Mouse (Mus musculus): ENCODE results near the gene Bod1l. TPM values are rescaled to one million over a fixed set of nuclear protein-coding genes. Genes with fewer than 3 reads are reported as not detected.

The Bod1l gene
- polyA plus RNA-seq (2021; fragmentation: Nextera tagmentation): 3.8 and 5.1 TPM in 2 replicates
- long read RNA-seq, experiment 1, partial matches to known transcripts: 19 of 33 reads
- long read RNA-seq, experiment 1, other reads (novel, unspliced or antisense): 14 of 33 reads
- long read RNA-seq, experiment 2, partial matches to known transcripts: 17 of 32 reads
- long read RNA-seq, experiment 2, other reads (novel, unspliced or antisense): 15 of 32 reads

DNA sequence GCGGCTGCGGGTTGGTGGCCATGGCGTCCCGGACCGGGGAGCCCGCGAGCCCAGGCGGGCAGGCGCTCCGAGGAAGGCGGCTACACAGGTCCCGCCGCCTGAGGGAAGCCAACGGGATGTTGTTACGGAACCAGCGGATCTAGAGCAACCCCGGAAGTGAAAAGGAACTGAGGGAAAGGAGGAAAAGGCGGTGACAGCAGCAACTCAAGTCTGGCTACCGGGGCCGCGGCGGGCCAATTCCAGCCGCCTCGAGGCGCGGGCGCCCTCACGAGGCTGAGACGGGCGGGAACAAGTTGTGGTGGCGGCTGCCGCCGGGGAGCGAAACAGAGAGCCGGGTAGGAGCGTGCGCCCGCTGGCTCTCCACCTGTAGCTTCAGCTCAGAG, at the start of gene Bod1l:
Gene Bod1l, minus strand, starts transcription at position 169 of the 383 bp plus-strand sequence.

DNA sequence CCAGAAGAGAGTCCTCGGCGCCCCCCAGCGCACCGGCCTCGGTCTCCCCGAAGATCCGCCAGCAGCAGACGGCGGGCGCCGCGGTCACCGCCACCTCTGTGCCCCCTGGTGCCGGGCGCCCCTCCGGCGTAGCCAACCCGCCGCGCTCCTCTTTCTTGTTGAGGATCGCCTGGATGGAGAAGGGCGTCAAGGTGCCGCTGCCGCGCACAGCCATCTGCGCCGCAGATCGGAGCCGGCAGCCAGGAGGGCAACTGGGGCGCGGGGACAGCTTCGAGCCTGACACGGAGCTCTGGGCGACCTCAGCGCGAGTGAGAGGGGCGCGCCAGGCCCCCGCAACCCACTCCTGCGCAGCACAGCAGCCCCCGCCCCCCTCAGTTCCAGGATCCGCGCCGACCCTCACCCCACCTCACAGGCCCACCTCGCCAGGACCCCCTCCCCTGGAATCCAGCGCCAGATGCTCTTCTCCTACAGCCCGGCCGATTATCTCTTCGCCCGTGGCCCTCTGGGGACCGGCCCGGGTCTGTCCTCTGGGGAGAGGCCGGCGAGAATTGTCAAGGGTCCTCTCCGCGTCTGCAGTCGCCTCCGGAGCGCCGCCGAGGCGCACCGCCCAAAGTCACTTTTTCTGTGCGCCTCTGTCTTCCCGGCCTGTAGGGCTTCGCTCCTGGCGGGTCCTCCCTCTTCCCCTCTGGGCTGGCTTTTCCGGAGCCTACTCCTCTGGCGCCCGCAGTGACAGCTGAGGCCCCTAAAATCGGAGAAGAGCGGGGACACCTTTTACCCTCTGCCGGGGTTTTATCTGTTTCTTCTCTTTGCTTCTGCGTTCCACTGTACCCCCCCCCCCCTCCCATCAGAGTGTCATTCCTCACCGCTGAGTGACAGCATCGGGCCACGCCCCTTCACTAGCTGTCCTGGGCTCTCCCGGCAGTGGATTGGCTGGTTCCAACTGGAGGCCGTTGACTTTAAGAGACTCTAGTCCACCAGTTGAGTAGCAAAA, 80.1 kb downstream of the Bod1l start, which contains the start of gene Nkx3-2:
Gene Nkx3-2, minus strand, starts transcription at position 771 of the 991 bp plus-strand sequence.

Small RNA genes lying within 50 kb of the gene (microRNA-seq; reads per million reads assigned to microRNA genes)
- not detected for gene Mir6414

Other genes starting within 250 kb of the Bod1l start
- 90.6 and 92.4 TPM in 2 replicates for gene Rab28, start 136.2 kb downstream of the Bod1l start, polyA plus RNA-seq (2021; fragmentation: Nextera tagmentation)
- not detected in 2 replicates for gene Nkx3-2, start 79.8 kb downstream of the Bod1l start, polyA plus RNA-seq (2021; fragmentation: Nextera tagmentation)
- not detected in 2 replicates for gene Gm16223, start 223.6 kb upstream of the Bod1l start, polyA plus RNA-seq (2021; fragmentation: Nextera tagmentation)